Mouse (Mus musculus) lung, postnatal 10 days (tissue): Measurements from ENCODE around the gene Mbd3.

ENCODE experiments used
- DNase-seq: peaks from one replicate; pipeline ENCODE4 v3.0.0; 2021

Gene Mbd3

GRCm38 (mm10) chr10:80399191-80399972, at the start of gene Mbd3:
Gene Mbd3 (minus strand): TSS chr10:80399550.
- peak; percentile 100 for DNase-seq

GRCm38 (mm10) chr10:80445898-80446601, 46.7 kb upstream of the Mbd3 start:
- DNase-seq = peak; percentile 80

GRCm38 (mm10) chr10:80445052-80445451, 45.7 kb upstream of the Mbd3 start:
- DNase-seq = no peak

GRCm38 (mm10) chr10:80444339-80445045, 45.1 kb upstream of the Mbd3 start:
- DNase-seq = peak; percentile 71

- no peak for DNase-seq
Measured at GRCm38 (mm10) chr10:80443575-80444278, 44.4 kb upstream of the Mbd3 start.

GRCm38 (mm10) chr10:80442989-80443388, 43.6 kb upstream of the Mbd3 start:
- no peak for DNase-seq

- no peak for DNase-seq
Measured at GRCm38 (mm10) chr10:80441598-80441997, 42.2 kb upstream of the Mbd3 start.

GRCm38 (mm10) chr10:80440031-80440430, 40.7 kb upstream of the Mbd3 start:
- no peak for DNase-seq

GRCm38 (mm10) chr10:80437973-80438372, 38.6 kb upstream of the Mbd3 start:
- no peak for DNase-seq

- DNase-seq = peak; percentile 58
Measured at GRCm38 (mm10) chr10:80436276-80436675, 36.9 kb upstream of the Mbd3 start.

GRCm38 (mm10) chr10:80435764-80436163, 36.4 kb upstream of the Mbd3 start:
- DNase-seq = no peak

GRCm38 (mm10) chr10:80434823-80435222, 35.5 kb upstream of the Mbd3 start:
- DNase-seq = no peak

- no peak for DNase-seq
Measured at GRCm38 (mm10) chr10:80434233-80434592, 34.9 kb upstream of the Mbd3 start.

- DNase-seq = peak; percentile 98
Measured at GRCm38 (mm10) chr10:80433513-80434232, 34.3 kb upstream of the Mbd3 start, which contains the start of gene Tcf3. Gene Tcf3 (minus strand): TSS chr10:80433647.

GRCm38 (mm10) chr10:80432936-80433512, 33.7 kb upstream of the Mbd3 start:
- peak; percentile 64 for DNase-seq

- DNase-seq = no peak
Measured at GRCm38 (mm10) chr10:80432387-80432785, 33.0 kb upstream of the Mbd3 start.

- no peak for DNase-seq
Measured at GRCm38 (mm10) chr10:80431570-80432386, 32.4 kb upstream of the Mbd3 start.

GRCm38 (mm10) chr10:80430375-80430980, 31.1 kb upstream of the Mbd3 start:
- DNase-seq = no peak

- DNase-seq = no peak
Measured at GRCm38 (mm10) chr10:80429800-80430199, 30.4 kb upstream of the Mbd3 start.

- DNase-seq = no peak
Measured at GRCm38 (mm10) chr10:80425041-80425440, 25.7 kb upstream of the Mbd3 start.
